Mouse (Mus musculus) cerebellum, adult 2 months (tissue): ENCODE results near the gene Unc5b. TPM values are rescaled to one million over a fixed set of nuclear protein-coding genes. Genes with fewer than 3 reads are reported as not detected.

ENCODE experiments used
- DNase-seq, 2 experiments: peaks; one replicate each; pipeline ENCODE4 v3.0.0; 2021
- H3K27ac ChIP-seq: fragments of 200-500 bp; 2 replicates; pipeline ENCODE4 v1.5.1; 2012; ENCODE audit warnings: low read length, control low read depth, inconsistent platforms; ENCODE audit not compliant: insufficient read depth
- H3K27me3 ChIP-seq: fragments of 200-500 bp; 2 replicates; pipeline ENCODE4 v1.6.1; 2012; ENCODE audit warnings: inconsistent platforms, mild to moderate bottlenecking, low read length, moderate library complexity; ENCODE audit not compliant: control insufficient read depth, insufficient read depth
- H3K4me1 ChIP-seq: fragments of 200-500 bp; 2 replicates; pipeline ENCODE4 v1.6.1; 2011; ENCODE audit warnings: low read length; ENCODE audit not compliant: control insufficient read depth, insufficient read depth
- H3K4me3 ChIP-seq: fragments of 200-500 bp; replicated peaks from 2 replicates; pipeline ENCODE3; 2011; ENCODE audit warnings: mild to moderate bottlenecking, low read depth, low read length, control low read depth; ENCODE audit not compliant: insufficient read depth
- CTCF ChIP-seq: fragments of 200-500 bp; IDR thresholded peaks from 2 replicates; pipeline ENCODE4 v1.5.1; 2011; ENCODE audit warnings: low read depth, mild to moderate bottlenecking, control low read depth, low read length, moderate library complexity, borderline replicate concordance; ENCODE audit not compliant: insufficient read depth
- POLR2A ChIP-seq: fragments of 200-500 bp; IDR thresholded peaks from 2 replicates; pipeline ENCODE4 v1.6.1; 2011; ENCODE audit warnings: low read length, control low read depth, borderline replicate concordance; ENCODE audit not compliant: insufficient read depth
- WGBS: fragments of 180-500 bp; shearing (Covaris S2); methylation state at CpG from one replicate; pipeline ENCODE4 v1.1.7; 2018; 5-methylcytosine and 5-hydroxymethylcytosine counted together
- polyA plus RNA-seq: library from polyadenylated mRNA; depleted of rRNA; stranded (reverse); fragments of >200 nt; gene quantifications from 2 replicates; pipeline ENCODE4 v1.2.3, GENCODE M21; 2012

Gene Unc5b
- polyA plus RNA-seq, 1 experiment = 44.8 TPM

GRCm38 (mm10) chr10:60826461-60827237 is 4.7 kb downstream of the Unc5b start:
- no peaks in the 10 kb centered on the region for H3K27me3 ChIP-seq
- peak overlapping the region; percentile 96 for H3K4me3 ChIP-seq
- peaks cover 41% of the 10 kb centered on the region for H3K4me1 ChIP-seq
- DNase-seq = peak; percentile 82 to 88
- peak overlapping the region; percentile 95 for H3K27ac ChIP-seq
- under 1% methylated on average over 34 of the region's 34 CpGs for WGBS
- peak; percentile 43; the same call in 1 of the 2 replicates for TF ChIP-seq CTCF
- 0 out of 2 replicates have a peak, but pooled peaks have one; percentile 18 for TF ChIP-seq POLR2A

- peaks cover 45% of the 10 kb centered on the region for H3K4me1 ChIP-seq
- no peak for TF ChIP-seq CTCF
- no peak for TF ChIP-seq POLR2A
- H3K4me3 ChIP-seq = peak overlapping the region; percentile 96
- DNase-seq = no peak
- 15% methylated on average over 6 of the region's 6 CpGs for WGBS
- no peaks in the 10 kb centered on the region for H3K27me3 ChIP-seq
- H3K27ac ChIP-seq = peak overlapping the region; percentile 95
Observed at GRCm38 (mm10) chr10:60825955-60826354, 5.4 kb downstream of the Unc5b start.

GRCm38 (mm10) chr10:60823744-60824143 is 7.6 kb downstream of the Unc5b start:
- Histone ChIP-seq H3K27ac (peak overlapping the region; percentile 29), H3K4me1 (peaks cover 60% of the 10 kb centered on the region), H3K27me3 (no peaks in the 10 kb centered on the region), H3K4me3 (no peak overlapping the region)
- WGBS = 53% methylated on average over 8 of the region's 8 CpGs
- TF ChIP-seq POLR2A (no peak), CTCF (no peak)
- no peak for DNase-seq

GRCm38 (mm10) chr10:60822641-60823425 is 8.5 kb downstream of the Unc5b start:
- TF ChIP-seq POLR2A = no peak
- TF ChIP-seq CTCF = no peak
- Histone ChIP-seq H3K27ac (peak overlapping the region; percentile 62), H3K27me3 (no peaks in the 10 kb centered on the region), H3K4me1 (peaks cover 65% of the 10 kb centered on the region), H3K4me3 (no peak overlapping the region)
- 42% methylated on average over 17 of the region's 17 CpGs for WGBS
- DNase-seq = peak; percentile 29 to 49

- WGBS = 6% methylated on average over 7 of the region's 7 CpGs
- Histone ChIP-seq H3K27ac (peak overlapping the region; percentile 69), H3K27me3 (no peaks in the 10 kb centered on the region), H3K4me1 (peaks cover 73% of the 10 kb centered on the region), H3K4me3 (no peak overlapping the region)
- DNase-seq = peak; percentile 90 to 94
- no peak for TF ChIP-seq CTCF
- TF ChIP-seq POLR2A = no peak
Observed at GRCm38 (mm10) chr10:60821736-60822358, 9.5 kb downstream of the Unc5b start.

- H3K4me1 ChIP-seq = peaks cover 78% of the 10 kb centered on the region
- H3K27me3 ChIP-seq = no peaks in the 10 kb centered on the region
- H3K4me3 ChIP-seq = no peak overlapping the region
- no peak for TF ChIP-seq POLR2A
- TF ChIP-seq CTCF = no peak
- peak; percentile 38 to 45 for DNase-seq
- H3K27ac ChIP-seq = peak overlapping the region; percentile 69
Observed at GRCm38 (mm10) chr10:60821311-60821710, 10.1 kb downstream of the Unc5b start.

- peak overlapping the region; percentile 84 for H3K27ac ChIP-seq
- H3K4me1 ChIP-seq = peaks cover 79% of the 10 kb centered on the region
- peak; percentile 49; the same call in 1 of the 2 replicates for TF ChIP-seq POLR2A
- no peak for TF ChIP-seq CTCF
- peak overlapping the region; percentile 46 for H3K4me3 ChIP-seq
- 9% methylated on average over 11 of the region's 11 CpGs for WGBS
- H3K27me3 ChIP-seq = no peaks in the 10 kb centered on the region
- DNase-seq = peak; percentile 100
Observed at GRCm38 (mm10) chr10:60820552-60820951, 10.8 kb downstream of the Unc5b start.
